In genomic region chr16:91042640-91043039, GRCm38 (mm10) we compare ENCODE assay signal across 8 mouse cellular contexts. TPM values are rescaled to one million over a fixed set of nuclear protein-coding genes. Genes with fewer than 3 reads are reported as not detected.
DNase-seq lines count a peak whose midpoint lies in the region; ATAC-seq lines count a peak whose summit lies in the region.

No protein-coding gene starts in this region.

- H3K4me2 ChIP-seq in lung, embryonic 16.5 days (ENCODE audit: low read depth, low read length): peak overlapping the region; percentile 56
- peak overlapping the region; percentile 67 for H3K4me2 ChIP-seq in forebrain, embryonic 12.5 days
- peak overlapping the region; percentile 78 for H3K4me2 ChIP-seq in limb, embryonic 13.5 days (replicated peaks)
- H3K4me2 ChIP-seq in stomach, embryonic 14.5 days (replicated peaks; ENCODE audit: low read depth, low read length): peak overlapping the region; percentile 59

- no peaks in the 10 kb centered on the region for H3K9me3 ChIP-seq in lung, embryonic 16.5 days (ENCODE audit: control insufficient read depth, low read length)
- no peaks in the 10 kb centered on the region for H3K9me3 ChIP-seq in forebrain, embryonic 12.5 days
- no peaks in the 10 kb centered on the region for H3K9me3 ChIP-seq in limb, embryonic 13.5 days
- no peaks in the 10 kb centered on the region for H3K9me3 ChIP-seq in stomach, embryonic 14.5 days (ENCODE audit: control insufficient read depth, low read depth, low read length)

- peak overlapping the region; percentile 60 for H3K9ac ChIP-seq in lung, embryonic 16.5 days (ENCODE audit: low read length)
- H3K9ac ChIP-seq in forebrain, embryonic 12.5 days: peak overlapping the region; percentile 57
- peak overlapping the region; percentile 69 for H3K9ac ChIP-seq in limb, embryonic 13.5 days
- no peak overlapping the region for H3K9ac ChIP-seq in stomach, embryonic 14.5 days (replicated peaks; ENCODE audit: low read depth, low read length)

- H3K27ac ChIP-seq in lung, embryonic 16.5 days (ENCODE audit: low read length): no peak overlapping the region
- H3K27ac ChIP-seq in forebrain, embryonic 12.5 days: no peak overlapping the region
- H3K27ac ChIP-seq in limb, embryonic 13.5 days: no peak overlapping the region
- H3K27ac ChIP-seq in stomach, embryonic 14.5 days (ENCODE audit: low read length): no peak overlapping the region

- DNase-seq in lung, postnatal 4 days: no peak
- no peak for DNase-seq in thymus, postnatal 25 days
- no peak for DNase-seq in gastrocnemius, postnatal 25 days
- no peak for DNase-seq in gastrocnemius, adult 8-10 months (ENCODE audit: low spot score in 2 of 2)

- peak overlapping the region; percentile 34 for H3K4me3 ChIP-seq in lung, embryonic 16.5 days (ENCODE audit: low read length)
- peak overlapping the region; percentile 98 for H3K4me3 ChIP-seq in forebrain, embryonic 12.5 days (replicated peaks)
- H3K4me3 ChIP-seq in limb, embryonic 13.5 days: peak overlapping the region; percentile 98
- peak overlapping the region; percentile 88; the same call in 1 of the 2 replicates for H3K4me3 ChIP-seq in stomach, embryonic 14.5 days (ENCODE audit: low read depth, low read length)

- H3K27me3 ChIP-seq in lung, embryonic 16.5 days (ENCODE audit: control insufficient read depth, insufficient read depth, low read depth, low read length): 0 out of 2 replicates have a peak, but pooled peaks cover 3% of the 10 kb centered on the region
- no peaks in the 10 kb centered on the region for H3K27me3 ChIP-seq in forebrain, embryonic 12.5 days
- H3K27me3 ChIP-seq in limb, embryonic 13.5 days: no peaks in the 10 kb centered on the region
- no peaks in the 10 kb centered on the region for H3K27me3 ChIP-seq in stomach, embryonic 14.5 days (ENCODE audit: control insufficient read depth, insufficient read depth, low read length)

- WGBS in lung, embryonic 16.5 days: 35% methylated on average over 1 of the region's 1 CpGs
- 80% methylated on average over 1 of the region's 1 CpGs for WGBS in forebrain, embryonic 12.5 days
- WGBS in limb, embryonic 13.5 days: 66% methylated on average over 1 of the region's 1 CpGs
- WGBS in stomach, embryonic 14.5 days: 55% methylated on average over 1 of the region's 1 CpGs

- no peak for ATAC-seq in lung, embryonic 16.5 days (ENCODE audit: low read depth)
- ATAC-seq in forebrain, embryonic 12.5 days (ENCODE audit: low FRiP score): no peak
- ATAC-seq in limb, embryonic 13.5 days (ENCODE audit: low FRiP score, low read depth): no peak
- no peak for ATAC-seq in stomach, embryonic 14.5 days (ENCODE audit: insufficient number of reproducible peaks, insufficient read depth, low FRiP score, low read depth)

- peaks cover 4% of the 10 kb centered on the region for H3K4me1 ChIP-seq in lung, embryonic 16.5 days (replicated peaks; ENCODE audit: control insufficient read depth, insufficient read depth, low read length)
- peaks cover 13% of the 10 kb centered on the region for H3K4me1 ChIP-seq in forebrain, embryonic 12.5 days
- peaks cover 20% of the 10 kb centered on the region for H3K4me1 ChIP-seq in limb, embryonic 13.5 days
- H3K4me1 ChIP-seq in stomach, embryonic 14.5 days (ENCODE audit: control insufficient read depth, insufficient read depth, low read length): peaks cover 4% of the 10 kb centered on the region; the same call in 1 of the 2 replicates

- 0 out of 2 replicates have a peak, but pooled peaks cover 2% of the 10 kb centered on the region for H3K36me3 ChIP-seq in lung, embryonic 16.5 days (ENCODE audit: control insufficient read depth, insufficient read depth, low read length)
- peaks cover 27% of the 10 kb centered on the region for H3K36me3 ChIP-seq in forebrain, embryonic 12.5 days (replicated peaks)
- H3K36me3 ChIP-seq in limb, embryonic 13.5 days: peaks cover 30% of the 10 kb centered on the region
- H3K36me3 ChIP-seq in stomach, embryonic 14.5 days (ENCODE audit: control insufficient read depth, insufficient read depth, low read length): peaks cover 18% of the 10 kb centered on the region

RNA-seq across cellular contexts. Expression of gene Paxbp1, which starts 1.7 kb away (rescaled TPM):
- 43.1 and 45.8 TPM in 2 replicates for polyA plus RNA-seq in lung, embryonic 16.5 days (2015; fragmentation: Nextera tagmentation; extraction: Ambion mirVana)
- polyA plus RNA-seq in forebrain, embryonic 12.5 days (2016; fragmentation: Nextera tagmentation; extraction: Ambion mirVana): 105 TPM in 2 replicates
- 72.3 and 73.1 TPM in 2 replicates for polyA plus RNA-seq in limb, embryonic 13.5 days (2015; fragmentation: Nextera tagmentation; extraction: Ambion mirVana)
- polyA plus RNA-seq in stomach, embryonic 14.5 days (2014; fragmentation: Nextera tagmentation; extraction: Ambion mirVana): 80.5 and 81.9 TPM in 2 replicates
- total RNA-seq in gastrocnemius, postnatal 25 days (2021): 1 to 10 TPM; 8.9 to 9.8 TPM
- 10 to 100 TPM in 1 of 4 experiments, 1 to 10 TPM in 3; 5.0 to 10.3 (median 6.2) TPM for total RNA-seq in gastrocnemius, adult 8-10 months (2022)

RNA-seq across cellular contexts. Expression of gene Synj1, which starts 31.5 kb away (rescaled TPM):
- polyA plus RNA-seq in lung, embryonic 16.5 days (2015; fragmentation: Nextera tagmentation; extraction: Ambion mirVana): 14.7 and 15.6 TPM in 2 replicates
- 25.2 and 26.6 TPM in 2 replicates for polyA plus RNA-seq in forebrain, embryonic 12.5 days (2016; fragmentation: Nextera tagmentation; extraction: Ambion mirVana)
- 8.4 and 11.0 TPM in 2 replicates for polyA plus RNA-seq in limb, embryonic 13.5 days (2015; fragmentation: Nextera tagmentation; extraction: Ambion mirVana)
- polyA plus RNA-seq in stomach, embryonic 14.5 days (2014; fragmentation: Nextera tagmentation; extraction: Ambion mirVana): 17.5 and 17.8 TPM in 2 replicates
- 10 to 100 TPM in 1 of 2 experiments, 1 to 10 TPM in 1; 10.0 to 10.9 TPM for total RNA-seq in gastrocnemius, postnatal 25 days (2021)
- total RNA-seq in gastrocnemius, adult 8-10 months (2022): 1 to 10 TPM; 6.8 to 9.8 (median 8.5) TPM

RNA-seq across cellular contexts. Expression of gene 4932438H23Rik, which starts 52.3 kb away (rescaled TPM):
- polyA plus RNA-seq in lung, embryonic 16.5 days (2015; fragmentation: Nextera tagmentation; extraction: Ambion mirVana): 0.13 and 0.19 TPM in 2 replicates
- 0.43 TPM in 1 of 2 replicates, not detected in the other for polyA plus RNA-seq in forebrain, embryonic 12.5 days (2016; fragmentation: Nextera tagmentation; extraction: Ambion mirVana)
- polyA plus RNA-seq in limb, embryonic 13.5 days (2015; fragmentation: Nextera tagmentation; extraction: Ambion mirVana): 0.11 and 0.55 TPM in 2 replicates
- polyA plus RNA-seq in stomach, embryonic 14.5 days (2014; fragmentation: Nextera tagmentation; extraction: Ambion mirVana): 0.39 TPM in 1 of 2 replicates, not detected in the other
- total RNA-seq in gastrocnemius, postnatal 25 days (2021): under 1 TPM; 0.33 to 0.38 TPM
- total RNA-seq in gastrocnemius, adult 8-10 months (2022): under 1 TPM in 3 of 4 experiments, not detected in 1; 0.19 to 0.39 (median 0.34) TPM

Comparison
In these comparisons a context has a peak if more than half of its experiments do, and no peak if none do; other contexts are left out.
1. H3K4me3 ChIP-seq: peak in every context shown above with its lines; median percentile 98 in forebrain, embryonic 12.5 days; 98 in limb, embryonic 13.5 days; 88 in stomach, embryonic 14.5 days; 34 in lung, embryonic 16.5 days.